Mouse (Mus musculus): ENCODE measurements around the gene Dctpp1. TPM values are rescaled to one million over a fixed set of nuclear protein-coding genes. Genes with fewer than 3 reads are reported as not detected.
"Not testable (repeated sequence)": the region's sequence is repeated elsewhere in the genome, so short reads cannot be mapped to it uniquely, and the experiment has no call there.

Gene Dctpp1
- total and polyA plus RNA-seq, 3 experiments, result 238 to 290 TPM; not detected in 1

DNA sequence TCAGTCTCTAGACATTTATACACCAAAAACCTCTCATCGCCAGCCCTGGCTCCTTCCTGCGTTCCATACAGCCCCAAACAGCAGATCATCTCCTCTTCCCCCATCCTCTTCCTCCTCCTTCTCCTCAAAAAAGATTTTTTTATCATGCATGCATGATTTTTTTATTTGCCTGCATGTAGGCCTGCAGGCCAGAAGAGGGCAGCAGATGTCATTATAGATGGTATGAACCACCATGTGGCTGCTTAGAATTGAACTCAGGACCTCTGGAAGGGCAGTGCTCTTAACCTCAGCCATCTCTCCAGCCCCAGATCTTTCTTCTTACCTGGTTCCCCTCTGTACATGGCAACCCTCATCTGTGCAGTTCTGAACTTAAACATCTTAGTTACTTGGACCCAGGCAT is 8.1 kb downstream of the Dctpp1 start:
- Histone ChIP-seq H3K4me3 (ENCODE audit: control insufficient read depth in 1 of 2, insufficient read depth in 1 of 2, low read depth in 2 of 2, low read length in 2 of 2) (no peak overlapping the region), H3K9me3 (replicated peaks; ENCODE audit: insufficient read depth, low read length) (no peaks in the 10 kb centered on the region), H3K9ac (ENCODE audit: control insufficient read depth, low read depth, low read length, poor library complexity, severe bottlenecking) (no peak overlapping the region), H3K36me3 (ENCODE audit: control insufficient read depth in 1 of 2, insufficient read depth in 2 of 2, low read length in 2 of 2) (peaks cover 5 to 11% of the 10 kb centered on the region in 2 experiments), H3K79me2 (ENCODE audit: control insufficient read depth, insufficient read depth, low read length, poor library complexity) (no peaks in the 10 kb centered on the region; the same call in 1 of the 2 replicates), H3K27me3 (ENCODE audit: control insufficient read depth in 1 of 2, insufficient read depth in 2 of 2, low read length in 2 of 2) (no peaks in the 10 kb centered on the region), H3K27ac (ENCODE audit: control insufficient read depth, low read depth, low read length) (no peak overlapping the region), H3K4me1 (ENCODE audit: control insufficient read depth in 1 of 2, insufficient read depth in 2 of 2, low read length in 2 of 2) (peaks cover 2 to 15% of the 10 kb centered on the region in 2 experiments; a peak in 3 of 4 replicates)
- peak; percentile 74 for DNase-seq (ENCODE audit: low read depth, low spot score)
- TF ChIP-seq SMC3 (IDR thresholded peaks at IDR 0.05; ENCODE audit: low read depth, low read length) (peak; percentile 45), MXI1 (IDR thresholded peaks at IDR 0.05; ENCODE audit: low read depth, low read length) (no peak), CTCF (IDR thresholded peaks at IDR 0.05 in 2 of 3, conservative IDR thresholded peaks at IDR 0.05 in 1 of 3; ENCODE audit: control insufficient read depth in 1 of 3, insufficient read depth in 1 of 3, low read depth in 2 of 3, low read length in 3 of 3, poor library complexity in 1 of 3, severe bottlenecking in 1 of 3) (peak; percentile 35 to 69 (median 60); a peak in 5 of 6 replicates), RAD21 (IDR thresholded peaks at IDR 0.05; ENCODE audit: low read depth, low read length) (peak; percentile 29), ZNF384 (IDR thresholded peaks at IDR 0.05; ENCODE audit: low read depth, low read length) (peak; percentile 89), USF1 (IDR thresholded peaks at IDR 0.05; ENCODE audit: low read depth, low read length) (no peak), MYC (IDR thresholded peaks at IDR 0.05; ENCODE audit: low read depth, low read length) (peak; percentile 90)

DNA sequence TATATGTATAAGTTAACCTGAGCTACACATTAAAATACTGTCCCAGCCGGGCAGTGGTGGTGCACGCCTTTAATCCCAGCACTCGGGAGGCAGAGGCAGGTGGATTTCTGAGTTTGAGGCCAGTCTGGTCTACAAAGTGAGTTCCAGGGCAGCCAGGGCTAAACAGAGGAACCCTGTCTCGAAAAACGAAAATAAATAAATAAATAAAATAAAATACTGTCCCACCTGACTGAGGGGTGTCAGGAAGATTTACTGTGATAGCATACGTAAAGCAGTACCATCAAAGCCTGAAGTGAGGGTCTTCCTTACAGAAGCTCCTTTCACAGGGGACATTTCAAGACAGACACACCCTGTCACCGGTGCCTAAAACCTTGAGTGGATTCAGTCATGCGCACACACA is 10.0 kb downstream of the Dctpp1 start:
- H3K4me3 ChIP-seq (ENCODE audit: control insufficient read depth in 1 of 2, insufficient read depth in 1 of 2, low read depth in 2 of 2, low read length in 2 of 2); H3K27me3 ChIP-seq (ENCODE audit: control insufficient read depth in 1 of 2, insufficient read depth in 2 of 2, low read length in 2 of 2); H3K9ac ChIP-seq (ENCODE audit: control insufficient read depth, low read depth, low read length, poor library complexity, severe bottlenecking); H3K27ac ChIP-seq (ENCODE audit: control insufficient read depth, low read depth, low read length); H3K9me3 ChIP-seq (replicated peaks; ENCODE audit: insufficient read depth, low read length); H3K79me2 ChIP-seq (ENCODE audit: control insufficient read depth, insufficient read depth, low read length, poor library complexity): not testable (repeated sequence)
- H3K36me3 ChIP-seq (ENCODE audit: control insufficient read depth in 1 of 2, insufficient read depth in 2 of 2, low read length in 2 of 2), result peaks cover 10 to 15% of the 10 kb centered on the region in 2 experiments
- peaks cover 2 to 19% of the 10 kb centered on the region in 2 experiments for H3K4me1 ChIP-seq (ENCODE audit: control insufficient read depth in 1 of 2, insufficient read depth in 2 of 2, low read length in 2 of 2)
- peak; percentile 65 for DNase-seq (ENCODE audit: low read depth, low spot score)

DNA sequence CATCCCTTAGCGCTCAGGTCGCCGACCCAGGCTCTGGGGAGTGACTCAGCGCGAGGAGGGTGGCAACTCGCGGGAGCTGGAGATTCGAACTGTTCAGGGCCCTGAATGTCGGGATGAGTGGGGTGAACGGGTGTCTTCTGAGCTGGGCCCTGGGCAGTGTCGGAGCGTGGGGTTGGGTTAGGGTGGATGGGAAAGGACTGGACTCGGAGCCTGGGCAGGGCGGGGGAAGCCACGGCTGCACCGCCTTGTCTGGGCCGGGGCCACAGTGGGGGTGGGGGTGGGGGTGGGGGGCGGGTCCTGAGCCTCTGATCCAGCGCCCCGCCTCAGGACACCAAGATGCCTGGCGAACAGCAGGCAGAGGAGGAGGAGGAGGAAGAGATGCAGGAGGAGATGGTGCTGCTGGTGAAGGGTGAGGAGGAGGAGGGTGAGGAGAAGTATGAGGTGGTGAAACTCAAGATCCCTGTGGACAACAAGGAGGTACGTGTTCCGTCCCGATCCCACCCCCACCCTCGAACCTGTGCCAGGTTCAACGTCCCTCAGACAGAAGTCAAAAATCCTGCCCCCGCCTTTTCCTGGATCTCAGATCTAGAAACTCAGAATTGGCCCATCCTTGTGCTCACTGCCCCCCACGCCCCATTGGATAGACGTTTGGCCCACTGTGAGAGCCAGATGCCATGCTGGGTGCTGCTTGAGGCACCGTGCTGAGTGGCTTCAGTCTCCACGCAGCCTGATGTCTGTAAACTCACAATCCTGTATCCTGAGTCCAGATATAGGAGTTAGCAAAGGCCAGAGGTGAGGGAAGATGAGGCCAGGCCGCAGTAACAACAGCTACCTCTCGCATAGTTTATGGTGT is 15.6 kb downstream of the Dctpp1 start:
- DNase-seq (ENCODE audit: low read depth, low spot score), result peak; percentile 38
- peak overlapping the region; percentile 96 for H3K9ac ChIP-seq (ENCODE audit: control insufficient read depth, low read depth, low read length, poor library complexity, severe bottlenecking)
- no peaks in the 10 kb centered on the region for H3K27me3 ChIP-seq (ENCODE audit: control insufficient read depth in 1 of 2, insufficient read depth in 2 of 2, low read length in 2 of 2)
- H3K4me3 ChIP-seq (ENCODE audit: control insufficient read depth in 1 of 2, insufficient read depth in 1 of 2, low read depth in 2 of 2, low read length in 2 of 2), result peak overlapping the region; percentile 84 to 88
- H3K9me3 ChIP-seq (replicated peaks; ENCODE audit: insufficient read depth, low read length), result no peaks in the 10 kb centered on the region
- peak overlapping the region; percentile 81 for H3K27ac ChIP-seq (ENCODE audit: control insufficient read depth, low read depth, low read length)
- TF ChIP-seq ELF1 (IDR thresholded peaks at IDR 0.05; ENCODE audit: low read depth, low read length) (0 out of 2 replicates have a peak, but pooled peaks have one; percentile 7), EP300 (IDR thresholded peaks at IDR 0.05; ENCODE audit: low read depth in 1 of 2, low read length in 2 of 2) (no peak)
- peaks cover 4 to 14% of the 10 kb centered on the region in 2 experiments; a peak in 2 of 4 replicates for H3K4me1 ChIP-seq (ENCODE audit: control insufficient read depth in 1 of 2, insufficient read depth in 2 of 2, low read length in 2 of 2)
- peaks cover 7 to 15% of the 10 kb centered on the region in 2 experiments for H3K36me3 ChIP-seq (ENCODE audit: control insufficient read depth in 1 of 2, insufficient read depth in 2 of 2, low read length in 2 of 2)
- peaks cover 17% of the 10 kb centered on the region for H3K79me2 ChIP-seq (ENCODE audit: control insufficient read depth, insufficient read depth, low read length, poor library complexity)

Measured in MEL (cell line).